Mouse (Mus musculus): ENCODE measurements around the gene Magi2.
"Not testable (repeated sequence)": the region's sequence is repeated elsewhere in the genome, so short reads cannot be mapped to it uniquely, and the experiment has no call there.

Magi2 gene

GRCm38 (mm10) chr5:20699116-20699515 lies 1472.3 kb downstream of the Magi2 start:
- DNase-seq (ENCODE audit: low spot score in 2 of 2) = no peak

- DNase-seq (ENCODE audit: low spot score in 2 of 2) = peak; percentile 91 to 92
Measured at GRCm38 (mm10) chr5:20701483-20702421, 1474.9 kb downstream of the Magi2 start.

- DNase-seq (ENCODE audit: low spot score in 2 of 2) = peak; percentile 65 to 68
Measured at GRCm38 (mm10) chr5:20702480-20703303, 1475.9 kb downstream of the Magi2 start.

GRCm38 (mm10) chr5:20703304-20703700 lies 1476.5 kb downstream of the Magi2 start:
- no peak for DNase-seq (ENCODE audit: low spot score in 2 of 2)

GRCm38 (mm10) chr5:20703971-20704575 lies 1477.2 kb downstream of the Magi2 start:
- DNase-seq (ENCODE audit: low spot score in 2 of 2) = no peak

GRCm38 (mm10) chr5:20704886-20705285 lies 1478.0 kb downstream of the Magi2 start:
- DNase-seq (ENCODE audit: low spot score in 2 of 2) = no peak

GRCm38 (mm10) chr5:20706322-20707282 lies 1479.8 kb downstream of the Magi2 start:
- not testable (repeated sequence) for DNase-seq (ENCODE audit: low spot score in 2 of 2)

GRCm38 (mm10) chr5:20710845-20711244 lies 1484.0 kb downstream of the Magi2 start:
- not testable (repeated sequence) for DNase-seq (ENCODE audit: low spot score in 2 of 2)

GRCm38 (mm10) chr5:20714619-20715018 lies 1487.8 kb downstream of the Magi2 start:
- DNase-seq (ENCODE audit: low spot score in 2 of 2) = not testable (repeated sequence)

GRCm38 (mm10) chr5:20715980-20716379 lies 1489.1 kb downstream of the Magi2 start:
- not testable (repeated sequence) for DNase-seq (ENCODE audit: low spot score in 2 of 2)

- no peak for DNase-seq (ENCODE audit: low spot score in 2 of 2)
Measured at GRCm38 (mm10) chr5:20720201-20720900, 1493.5 kb downstream of the Magi2 start.

GRCm38 (mm10) chr5:20723226-20723625 lies 1496.4 kb downstream of the Magi2 start:
- DNase-seq (ENCODE audit: low spot score in 2 of 2) = not testable (repeated sequence)

- no peak for DNase-seq (ENCODE audit: low spot score in 2 of 2)
Measured at GRCm38 (mm10) chr5:20738795-20739194, 1512.0 kb downstream of the Magi2 start.

- DNase-seq (ENCODE audit: low spot score in 2 of 2) = no peak
Measured at GRCm38 (mm10) chr5:20741193-20741592, 1514.4 kb downstream of the Magi2 start.

GRCm38 (mm10) chr5:20741936-20742335 lies 1515.1 kb downstream of the Magi2 start:
- no peak for DNase-seq (ENCODE audit: low spot score in 2 of 2)

- DNase-seq (ENCODE audit: low spot score in 2 of 2) = no peak
Measured at GRCm38 (mm10) chr5:20748142-20748541, 1521.3 kb downstream of the Magi2 start.

- no peak for DNase-seq (ENCODE audit: low spot score in 2 of 2)
Measured at GRCm38 (mm10) chr5:20748856-20749255, 1522.0 kb downstream of the Magi2 start.

GRCm38 (mm10) chr5:20749535-20749934 lies 1522.7 kb downstream of the Magi2 start:
- no peak for DNase-seq (ENCODE audit: low spot score in 2 of 2)

GRCm38 (mm10) chr5:20751000-20751399 lies 1524.2 kb downstream of the Magi2 start:
- no peak for DNase-seq (ENCODE audit: low spot score in 2 of 2)

GRCm38 (mm10) chr5:20751696-20752095 lies 1524.9 kb downstream of the Magi2 start:
- no peak for DNase-seq (ENCODE audit: low spot score in 2 of 2)

Data from right cerebral cortex, adult 2 months (tissue).